Mouse (Mus musculus) heart, postnatal 0 days (tissue): ENCODE results near the gene Srsf1. TPM values are rescaled to one million over a fixed set of nuclear protein-coding genes. Genes with fewer than 3 reads are reported as not detected.

ENCODE experiments used
- ATAC-seq: fragments of 200-750 bp; cut with Nextera tagmentation; 2 replicates; pipeline ENCODE4 v1.8.0; 2017; ENCODE audit warnings: low read depth, moderate number of reproducible peaks, moderate library complexity; ENCODE audit not compliant: insufficient read depth
- DNase-seq: peaks from one replicate; pipeline ENCODE4 v3.0.0-alpha.2; 2016; ENCODE audit warnings: low spot score
- H3K27ac ChIP-seq: fragments of 300-500 bp; sonication (generic); 2 replicates; pipeline ENCODE4 v1.5.1; 2014; ENCODE audit warnings: low read depth, mild to moderate bottlenecking
- H3K27me3 ChIP-seq: fragments of 300-500 bp; sonication (generic); 2 replicates; pipeline ENCODE4 v1.6.1; 2014; ENCODE audit warnings: low read length, mixed read lengths; ENCODE audit not compliant: control insufficient read depth, insufficient read depth
- H3K36me3 ChIP-seq: fragments of 300-500 bp; sonication (generic); replicated peaks from 2 replicates; pipeline ENCODE4 v1.6.1; 2014; ENCODE audit warnings: low read length, mixed read lengths; ENCODE audit not compliant: control insufficient read depth, insufficient read depth
- H3K4me1 ChIP-seq: fragments of 300-500 bp; sonication (generic); 2 replicates; pipeline ENCODE4 v1.6.1; 2014; ENCODE audit warnings: antibody characterized with exemption; ENCODE audit not compliant: control insufficient read depth, insufficient read depth
- H3K4me2 ChIP-seq: fragments of 300-500 bp; sonication (generic); 2 replicates; pipeline ENCODE4 v1.6.1; 2014; ENCODE audit warnings: low read depth, mild to moderate bottlenecking, low read length, moderate library complexity
- H3K4me3 ChIP-seq: fragments of 300-500 bp; sonication (generic); 2 replicates; pipeline ENCODE4 v1.5.1; 2014; ENCODE audit warnings: low read depth, low read length
- H3K9ac ChIP-seq: fragments of 300-500 bp; sonication (generic); replicated peaks from 2 replicates; pipeline ENCODE4 v1.6.1; 2014; ENCODE audit warnings: low read depth, low read length, mixed read lengths
- H3K9me3 ChIP-seq: fragments of 300-500 bp; sonication (generic); replicated peaks from 2 replicates; pipeline ENCODE4 v1.6.1; 2016; ENCODE audit warnings: low read length; ENCODE audit not compliant: control insufficient read depth
- CTCF ChIP-seq: IDR thresholded peaks from 2 replicates; pipeline ENCODE4 v1.5.1; 2016; ENCODE audit warnings: antibody characterized with exemption, control low read depth, low read depth
- EP300 ChIP-seq: IDR thresholded peaks from 2 replicates; pipeline ENCODE4 v1.6.1; 2016; ENCODE audit warnings: antibody characterized with exemption, low read depth
- WGBS: fragments of 180-500 bp; shearing (Covaris S2); extraction: QIAGEN DNeasy Blood & Tissue Kit; methylation state at CpG from one replicate; pipeline ENCODE4 v1.1.7; 2014; 5-methylcytosine and 5-hydroxymethylcytosine counted together
- polyA plus RNA-seq: library from polyadenylated mRNA; unstranded; fragments of >200 nt; fragmentation: Nextera tagmentation; extraction: Ambion mirVana; gene quantifications from 2 replicates; pipeline ENCODE4 v1.2.1, GENCODE M21; 2015
- total RNA-seq: library from RNA; depleted of rRNA; stranded (reverse); fragments of >200 nt; gene quantifications from 2 replicates; pipeline ENCODE4 v1.2.3, GENCODE M21; 2014; ENCODE audit warnings: low replicate concordance

The Srsf1 gene
- total and polyA plus RNA-seq, 2 experiments from 2014 or later = 83.5 to 195 TPM

DNA sequence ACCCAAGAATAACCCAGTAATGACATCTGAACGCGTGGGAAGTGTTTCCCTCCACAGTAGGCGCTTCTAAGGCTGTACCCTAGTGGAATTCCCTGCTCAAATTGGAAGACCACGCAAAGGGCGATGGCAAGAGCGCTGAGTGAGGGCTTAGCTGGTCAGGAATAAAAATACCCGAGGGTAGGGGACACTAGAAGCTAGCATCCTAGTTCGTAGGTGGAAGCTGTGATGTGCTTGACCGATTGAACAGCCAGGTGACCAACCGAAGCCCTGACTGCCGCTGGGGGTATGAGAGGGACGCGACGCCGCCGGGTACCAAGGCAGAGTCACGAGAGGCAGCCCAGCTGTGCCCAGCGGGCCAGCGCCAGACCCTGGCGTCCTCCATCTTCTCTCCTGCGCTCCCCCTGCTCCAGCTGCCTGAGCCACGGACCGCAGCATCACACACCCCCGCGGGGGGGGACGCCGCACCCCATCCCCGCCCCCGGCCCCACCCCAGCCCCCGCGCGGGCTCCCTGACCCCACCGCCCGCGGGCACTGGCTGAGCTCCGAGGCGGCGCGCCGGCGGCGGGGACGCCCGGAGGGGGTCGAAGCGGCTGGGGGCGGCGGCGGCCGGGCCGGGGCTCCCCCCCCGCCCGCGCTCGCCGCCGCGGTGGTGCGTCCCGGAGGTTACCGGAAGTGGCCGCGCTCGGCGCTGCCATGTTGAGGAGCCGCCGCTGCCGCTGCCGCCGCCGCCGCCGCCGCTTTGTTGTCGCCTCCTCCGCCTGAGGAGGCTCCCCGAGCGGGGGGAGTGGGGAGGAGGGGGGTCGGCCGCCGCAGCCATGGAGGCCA, 20.6 kb downstream of the Srsf1 start, which contains the start of gene Vezf1:
Vezf1 (plus strand) TSS at position 694 of the 825 bp plus-strand sequence.
- DNase-seq (peak; percentile 85), ATAC-seq (peak; percentile 80)
- Histone ChIP-seq H3K4me3 (peak within 1 kb of the TSS; percentile 90), H3K27ac (peak within 1 kb of the TSS; percentile 99), H3K9me3 (no peaks in the 10 kb centered on the region), H3K4me2 (peak within 1 kb of the TSS; percentile 93), H3K36me3 (no peaks in the 10 kb centered on the region), H3K4me1 (peaks cover 25% of the 10 kb centered on the region), H3K9ac (peak within 1 kb of the TSS; percentile 98), H3K27me3 (no peaks in the 10 kb centered on the region)
- 0% methylated on average over 29 of the region's 81 CpGs for WGBS
- TF ChIP-seq EP300 (no peak), CTCF (no peak)

DNA sequence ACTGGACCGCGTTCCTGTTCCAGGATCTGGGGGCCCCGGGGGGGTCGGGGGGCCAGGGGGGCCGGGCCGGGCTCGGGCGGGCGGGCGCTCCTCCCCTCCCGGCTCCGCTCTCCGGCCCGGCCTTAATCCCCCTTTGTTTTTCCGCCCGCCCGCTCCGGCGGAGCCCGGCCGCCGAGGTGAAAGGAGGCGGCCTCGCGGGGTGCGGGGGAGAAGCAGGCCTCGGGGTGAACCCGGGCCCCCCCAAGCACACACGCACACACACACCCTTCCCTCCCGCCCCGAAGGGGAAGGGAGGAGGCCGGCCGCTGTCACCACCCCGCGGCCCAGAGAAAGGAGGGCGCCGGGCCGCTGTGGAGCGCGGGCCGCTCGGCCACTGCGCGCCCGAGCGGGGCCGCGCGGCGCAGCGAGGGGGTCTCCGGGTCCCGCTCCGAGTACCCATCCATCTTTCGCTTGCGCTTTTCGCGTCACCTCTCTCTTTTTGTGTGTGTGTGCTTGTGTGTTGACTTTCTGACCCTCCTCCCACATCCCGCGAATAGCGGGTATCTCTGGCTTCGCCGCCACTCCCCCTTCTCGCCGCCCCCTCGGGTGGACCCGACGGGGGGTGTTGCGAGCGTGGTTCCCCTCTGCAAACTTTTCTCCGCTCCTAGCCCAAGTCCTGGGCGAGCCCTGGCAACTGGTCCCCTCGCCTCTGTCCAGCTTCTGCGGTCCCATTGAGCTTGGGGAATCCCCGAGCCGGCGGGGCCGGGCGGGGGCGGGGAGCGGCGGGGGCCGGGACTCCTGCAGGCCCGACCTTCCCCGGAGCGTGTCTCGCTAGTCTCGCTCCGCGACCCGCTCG, 21.5 kb downstream of the Srsf1 start:
- H3K4me1 ChIP-seq = peaks cover 28% of the 10 kb centered on the region
- TF ChIP-seq EP300 = 0 out of 2 replicates have a peak, but pooled peaks have one; percentile 64
- no peak for TF ChIP-seq CTCF
- peak; percentile 51 for DNase-seq
- H3K4me2 ChIP-seq = peak overlapping the region; percentile 93
- peak; percentile 68 for ATAC-seq
- peak overlapping the region; percentile 98 for H3K9ac ChIP-seq
- H3K27me3 ChIP-seq = no peaks in the 10 kb centered on the region
- under 1% methylated on average over 68 of the region's 92 CpGs for WGBS
- H3K27ac ChIP-seq = peak overlapping the region; percentile 99
- peaks cover 2% of the 10 kb centered on the region; the same call in 1 of the 2 replicates for H3K36me3 ChIP-seq
- H3K4me3 ChIP-seq = peak overlapping the region; percentile 90
- no peaks in the 10 kb centered on the region for H3K9me3 ChIP-seq

DNA sequence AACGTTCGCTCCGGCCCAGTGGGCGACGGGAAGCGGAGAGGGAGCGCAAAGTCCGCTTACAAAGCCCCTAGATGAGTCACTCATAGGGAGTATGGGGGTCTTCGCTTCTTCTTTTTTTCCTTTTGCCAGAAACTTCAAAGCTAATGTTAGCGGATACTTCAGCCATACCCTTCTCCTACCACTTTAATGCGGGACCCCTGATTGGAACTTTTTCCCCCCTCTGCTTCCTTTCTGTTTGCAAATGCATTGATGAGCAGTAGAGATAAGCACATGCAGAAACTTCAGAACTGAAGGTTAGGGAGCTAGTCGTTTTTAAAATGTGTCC, 22.0 kb downstream of the Srsf1 start:
- no peaks in the 10 kb centered on the region for H3K27me3 ChIP-seq
- DNase-seq (no peak), ATAC-seq (no peak)
- H3K4me1 ChIP-seq = peaks cover 30% of the 10 kb centered on the region
- peak overlapping the region; percentile 90 for H3K4me3 ChIP-seq
- TF ChIP-seq CTCF (no peak), EP300 (no peak)
- WGBS = under 1% methylated on average over 12 of the region's 12 CpGs
- H3K9ac ChIP-seq = peak overlapping the region; percentile 98
- peak overlapping the region; percentile 93 for H3K4me2 ChIP-seq
- peak overlapping the region; percentile 99 for H3K27ac ChIP-seq
- H3K36me3 ChIP-seq = peaks cover 8% of the 10 kb centered on the region; the same call in 1 of the 2 replicates
- H3K9me3 ChIP-seq = no peaks in the 10 kb centered on the region

DNA sequence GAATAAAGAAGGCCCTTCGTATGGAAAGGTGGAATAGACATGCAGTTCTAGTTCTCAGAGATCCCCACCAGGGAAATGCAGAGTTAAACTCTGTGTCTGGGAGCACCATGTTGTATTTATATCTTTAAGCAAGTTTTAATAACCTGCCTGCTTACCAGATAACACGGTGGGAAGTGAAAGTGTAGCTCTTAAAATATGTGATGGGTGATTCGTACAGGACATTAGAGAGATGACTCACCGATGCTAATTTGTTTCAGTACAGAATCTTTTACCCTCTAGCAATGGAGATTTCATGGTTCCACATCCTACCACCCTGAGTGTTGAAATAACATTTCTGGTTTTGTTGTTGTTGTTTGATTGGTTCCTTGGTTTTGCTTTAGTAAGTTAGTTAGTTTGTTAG, 23.2 kb downstream of the Srsf1 start:
- Histone ChIP-seq H3K4me3 (peak overlapping the region; percentile 90; the same call in 1 of the 2 replicates), H3K9me3 (no peaks in the 10 kb centered on the region), H3K27me3 (no peaks in the 10 kb centered on the region), H3K9ac (no peak overlapping the region; the same call in 1 of the 2 replicates), H3K4me2 (peak overlapping the region; percentile 93), H3K36me3 (peaks cover 19% of the 10 kb centered on the region), H3K27ac (no peak overlapping the region), H3K4me1 (peaks cover 30% of the 10 kb centered on the region)
- WGBS = 23% methylated on average over 4 of the region's 4 CpGs
- ATAC-seq = no peak
- no peak for DNase-seq
- TF ChIP-seq CTCF = no peak
- TF ChIP-seq EP300 = no peak

DNA sequence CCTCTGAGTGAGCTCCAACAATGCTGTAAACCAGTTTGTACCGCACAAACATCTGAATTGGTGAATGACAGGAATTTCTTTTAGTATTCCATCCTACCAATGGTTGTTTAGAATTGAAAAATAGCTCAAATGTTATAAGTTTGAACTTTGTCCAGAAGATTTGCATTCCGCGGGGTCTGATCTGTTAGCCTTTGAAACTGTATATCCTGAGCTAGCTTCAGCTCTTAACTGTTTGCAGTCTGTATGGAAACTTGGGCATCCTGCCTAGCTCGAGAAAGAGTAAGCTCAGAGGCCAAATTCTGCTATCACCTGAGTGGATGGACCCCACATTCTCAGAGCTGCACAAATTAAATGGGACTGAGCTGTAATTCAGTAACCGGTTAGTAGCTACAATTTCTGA, 23.9 kb downstream of the Srsf1 start:
- H3K4me3 ChIP-seq = no peak overlapping the region
- no peak overlapping the region for H3K9ac ChIP-seq
- no peak overlapping the region for H3K27ac ChIP-seq
- ATAC-seq (no peak), DNase-seq (no peak)
- 58% methylated on average over 5 of the region's 5 CpGs for WGBS
- H3K27me3 ChIP-seq = no peaks in the 10 kb centered on the region
- TF ChIP-seq EP300 = no peak
- TF ChIP-seq CTCF = no peak
- H3K9me3 ChIP-seq = no peaks in the 10 kb centered on the region
- peak overlapping the region; percentile 93 for H3K4me2 ChIP-seq
- H3K4me1 ChIP-seq = peaks cover 30% of the 10 kb centered on the region
- H3K36me3 ChIP-seq = peaks cover 25% of the 10 kb centered on the region
